Mouse (Mus musculus) adrenal gland, postnatal 4 days (tissue): Measurements from ENCODE around the gene Ltbp4. TPM values are rescaled to one million over a fixed set of nuclear protein-coding genes. Genes with fewer than 3 reads are reported as not detected.

Experiments used
- DNase-seq, 2 experiments: peaks; one replicate each; pipeline ENCODE4 v3.0.0; 2021 to 2022; ENCODE audit warnings: low spot score in 2 of 2, mixed read lengths in 2 of 2
- long read RNA-seq, 2 experiments: library from polyadenylated mRNA; stranded (forward); transcript quantifications; one replicate each; pipeline ENCODE4 v2.0.0; 2021
- total RNA-seq, 2 experiments: library from RNA; stranded (reverse); gene quantifications; 2 replicates each; pipeline ENCODE4 v1.2.3; 2021

The Ltbp4 gene
- 100 to 1,000 TPM in 1 of 2 experiments, 10 to 100 TPM in 1; 95.4 to 102 TPM for total RNA-seq
- long read RNA-seq, experiment 1, full-length matches to known transcripts: 43 of 83 reads
- long read RNA-seq, experiment 1, partial matches to known transcripts: 31 of 83 reads
- long read RNA-seq, experiment 1, other reads (novel, unspliced or antisense): 9 of 83 reads
- long read RNA-seq, experiment 2, full-length matches to known transcripts: 26 of 94 reads
- long read RNA-seq, experiment 2, partial matches to known transcripts: 58 of 94 reads
- long read RNA-seq, experiment 2, other reads (novel, unspliced or antisense): 10 of 94 reads

DNA sequence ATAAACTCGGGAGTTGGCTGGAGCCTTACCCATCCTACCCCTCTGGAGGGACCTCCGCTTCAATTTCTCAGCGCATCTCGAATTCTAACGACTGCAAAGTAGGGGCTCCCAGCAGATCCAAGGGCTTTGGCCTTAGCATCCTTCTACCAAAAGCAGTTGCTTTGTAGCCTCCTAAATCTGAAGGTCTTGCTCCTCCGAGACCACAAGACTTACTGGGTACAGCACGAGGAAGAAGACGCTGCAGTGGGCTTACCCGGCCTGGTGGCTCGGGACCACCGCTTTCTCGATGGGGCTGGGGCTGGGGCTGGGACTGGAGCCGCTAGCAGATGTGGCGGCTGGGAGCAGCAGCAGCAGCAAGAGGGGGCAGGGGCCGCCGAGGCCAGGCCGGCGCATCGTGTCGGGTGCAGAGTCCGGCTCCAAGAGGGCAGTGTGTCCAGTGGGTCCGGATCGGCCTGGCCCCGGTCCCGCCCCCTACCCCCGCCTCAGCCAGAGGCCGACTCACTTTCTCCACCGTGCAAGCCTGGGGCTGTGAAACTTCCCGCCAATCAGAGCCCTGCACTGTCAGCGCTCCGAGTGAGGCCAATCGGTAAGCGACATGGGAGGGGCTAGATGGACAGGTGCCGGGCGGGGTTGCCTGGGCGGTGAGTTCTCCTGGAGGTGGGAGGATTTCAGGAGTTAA is at the start of gene Ltbp4:
TSS of gene Ltbp4 (minus strand) at position 518 of the 679 bp plus-strand sequence.
- DNase-seq: no peak

DNA sequence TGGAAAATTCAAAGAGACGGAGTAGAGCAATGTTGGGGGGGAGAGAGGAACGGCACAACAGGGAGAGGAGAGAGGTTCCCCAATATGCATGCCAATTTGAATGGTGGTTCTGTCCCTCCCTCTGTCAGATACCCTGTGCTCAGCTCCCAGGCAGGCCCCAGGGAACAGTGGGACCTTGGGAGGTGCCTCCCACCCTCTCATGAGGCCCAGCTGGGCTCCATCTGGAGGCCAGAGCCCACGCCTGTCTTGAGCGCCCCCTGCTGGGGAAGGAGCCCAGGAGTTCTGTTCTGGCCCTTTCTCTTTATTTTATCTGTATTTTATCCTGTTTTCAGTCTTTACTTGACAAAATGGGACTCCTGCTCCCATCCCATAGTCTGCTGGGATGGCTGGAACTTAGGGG is 47.2 kb upstream of the Ltbp4 start:
- no peak for DNase-seq

DNA sequence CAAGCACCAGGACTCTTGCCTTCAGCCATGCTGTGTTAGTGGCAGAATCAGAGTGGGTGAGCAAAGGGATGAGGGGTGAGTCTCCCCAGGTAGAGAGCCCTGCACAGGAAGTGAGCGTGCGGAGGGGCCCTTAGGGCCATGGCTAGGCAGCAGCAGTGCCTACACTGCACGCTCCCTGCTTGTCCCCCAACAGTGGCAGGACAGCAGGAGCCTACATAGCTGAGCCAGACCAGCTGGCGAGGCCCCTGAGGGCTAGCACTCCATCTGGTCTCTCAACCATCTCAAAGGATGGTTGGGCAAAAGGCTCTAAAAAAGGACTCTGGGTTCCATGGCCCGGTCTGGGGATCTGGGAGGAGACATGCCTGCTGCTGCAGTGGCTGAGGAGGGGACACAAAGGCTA is 46.6 kb upstream of the Ltbp4 start:
- no peak for DNase-seq

DNA sequence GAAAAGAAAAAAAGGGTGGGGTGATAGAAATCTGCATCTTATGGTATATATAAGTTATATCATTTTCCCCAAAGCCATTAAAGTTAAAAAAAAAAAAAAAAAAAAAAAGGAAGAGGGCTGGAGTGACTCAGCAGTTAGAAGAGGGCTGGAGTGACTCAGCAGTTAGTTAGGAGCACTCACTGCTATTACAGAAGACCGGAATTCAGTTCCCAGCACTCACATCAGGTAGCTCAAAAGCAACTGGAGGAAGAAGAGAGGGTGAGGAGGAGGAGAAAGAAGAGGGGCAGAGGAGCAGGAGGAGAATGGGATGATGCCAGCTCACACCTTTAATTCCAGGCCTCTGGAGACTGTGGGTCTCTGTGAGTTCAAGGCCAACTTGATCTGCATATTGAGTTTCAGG is 45.7 kb upstream of the Ltbp4 start:
- no peak for DNase-seq

DNA sequence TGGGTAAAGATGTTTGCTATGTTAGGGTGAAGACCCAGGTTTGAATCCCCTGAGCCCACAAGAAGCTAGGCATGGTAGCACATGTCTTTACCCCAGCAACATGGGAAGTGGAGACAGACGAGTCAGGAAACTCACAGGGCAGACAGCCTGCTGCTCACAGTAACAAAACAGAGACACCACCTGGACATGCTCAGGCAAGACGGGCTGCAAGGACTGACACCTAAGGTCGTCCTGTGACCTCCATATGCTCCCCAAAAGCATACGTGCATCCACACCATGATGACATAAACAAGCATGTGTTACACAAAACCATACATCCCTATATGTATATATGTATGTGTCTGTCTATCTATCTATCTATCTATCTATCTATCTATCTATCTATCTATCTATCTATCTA is 44.1 kb upstream of the Ltbp4 start:
- no peak for DNase-seq

DNA sequence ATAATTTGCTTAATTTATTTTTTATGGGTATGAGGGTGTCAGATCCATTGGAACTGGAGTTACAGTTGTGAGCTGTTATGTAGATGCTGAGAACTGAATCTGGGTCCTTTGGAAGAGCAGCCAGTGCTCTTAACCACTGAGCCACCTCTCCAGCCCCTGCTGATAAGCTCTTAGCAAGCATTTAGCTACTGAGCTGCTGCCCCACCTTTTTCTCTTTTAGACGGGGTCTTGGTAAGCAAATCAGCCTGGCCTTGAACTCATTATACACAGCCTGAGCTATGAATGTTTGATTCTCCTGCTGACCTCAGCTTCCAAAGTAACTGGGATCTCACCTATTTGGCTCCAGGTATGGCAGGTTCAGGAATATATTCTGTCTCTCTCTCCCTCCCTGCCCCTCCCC is 43.5 kb upstream of the Ltbp4 start:
- no peak for DNase-seq

DNA sequence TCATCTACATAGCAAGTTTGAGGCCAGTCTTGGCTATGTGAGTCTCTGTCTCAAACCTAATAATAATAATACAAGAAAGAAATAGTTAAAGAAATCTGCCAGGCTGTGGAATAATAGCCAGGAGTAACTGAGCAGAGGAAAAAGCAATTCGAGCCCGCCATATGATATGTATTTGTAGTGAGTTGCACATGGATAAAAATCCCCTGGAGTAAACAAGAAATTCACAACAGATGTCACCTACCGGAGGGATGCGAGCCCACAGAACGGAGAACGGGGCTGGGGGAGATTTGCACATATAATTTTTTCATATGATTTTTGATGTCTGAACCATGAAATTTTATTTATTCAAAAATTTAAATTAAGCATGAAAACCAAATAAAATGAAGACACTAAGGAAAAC is 42.3 kb upstream of the Ltbp4 start:
- no peak for DNase-seq

DNA sequence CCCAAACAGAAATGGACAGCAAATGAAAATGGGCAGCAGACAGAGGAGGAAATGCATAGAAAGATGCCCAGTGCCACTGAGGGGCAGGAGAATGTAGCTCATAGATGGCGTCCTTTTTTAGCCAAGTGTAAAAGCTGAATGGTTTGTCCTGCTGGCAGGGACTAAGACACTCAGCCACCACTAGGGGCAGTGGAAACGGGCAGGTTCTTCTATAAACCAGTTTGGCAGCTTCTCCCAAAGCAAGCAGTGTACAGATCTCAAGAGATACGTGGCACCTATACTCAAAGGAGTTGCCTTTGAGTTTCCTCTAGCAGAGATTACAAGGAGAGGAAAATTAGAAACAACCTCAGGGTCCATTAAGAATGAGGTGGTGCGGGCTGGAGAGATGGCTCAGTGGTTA is 40.9 kb upstream of the Ltbp4 start:
- DNase-seq: no peak

DNA sequence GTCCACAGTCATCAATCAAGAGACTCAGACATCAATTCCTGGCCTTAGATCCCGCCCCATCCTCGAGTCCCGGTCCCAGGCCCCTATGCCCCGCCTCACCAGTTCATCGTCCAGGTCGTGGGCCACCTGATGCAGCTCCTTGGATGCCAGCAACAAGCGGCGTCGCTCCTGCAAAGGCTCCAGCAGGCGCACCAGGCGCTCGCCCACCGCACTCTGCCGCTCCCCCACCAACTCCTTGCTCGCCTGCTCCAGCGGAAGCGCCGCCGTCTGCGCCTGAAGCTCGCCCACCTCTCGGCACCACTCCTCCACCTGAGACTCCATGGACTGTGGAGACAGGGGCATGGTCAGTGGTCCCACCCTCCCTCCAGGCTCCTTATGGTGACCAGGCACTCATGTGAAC is 37.8 kb upstream of the Ltbp4 start:
- DNase-seq: no peak

DNA sequence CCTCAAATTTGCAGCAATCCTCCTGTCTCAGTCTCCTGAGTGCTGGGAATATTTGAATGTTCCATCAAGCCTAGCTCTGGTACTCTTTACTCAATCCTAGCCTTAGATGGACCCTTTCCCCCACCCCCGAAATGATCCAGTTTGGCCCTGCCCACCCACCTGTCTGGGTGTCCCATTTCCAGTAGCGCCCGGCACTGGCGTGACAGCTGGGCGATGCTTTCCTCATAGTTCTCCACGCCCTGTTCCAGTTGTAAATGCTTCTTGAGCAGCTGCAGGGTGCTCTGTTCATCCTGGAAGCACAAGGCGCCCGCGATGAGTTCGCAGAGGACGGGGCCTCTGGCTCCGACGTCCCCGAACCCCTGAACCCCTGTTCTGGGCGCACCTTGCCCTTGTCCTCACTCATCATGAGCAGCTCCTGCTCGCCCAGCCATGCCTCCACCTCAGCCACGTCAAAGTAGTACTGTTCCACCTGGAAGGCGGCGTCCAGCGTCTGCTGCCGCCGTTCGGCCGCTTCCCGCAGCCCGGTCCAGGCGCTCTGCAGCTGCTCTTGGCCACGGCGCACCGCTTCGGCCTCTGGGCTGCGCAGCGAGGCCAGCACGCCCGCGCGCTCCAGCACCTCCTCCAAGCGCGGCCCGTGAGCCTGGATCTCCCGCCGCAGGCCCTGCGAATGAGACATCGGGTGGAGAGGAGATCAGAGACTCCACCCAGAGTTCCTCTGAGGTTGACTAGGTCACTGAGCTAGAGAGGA is 34.4 kb upstream of the Ltbp4 start:
- DNase-seq: no peak

DNA sequence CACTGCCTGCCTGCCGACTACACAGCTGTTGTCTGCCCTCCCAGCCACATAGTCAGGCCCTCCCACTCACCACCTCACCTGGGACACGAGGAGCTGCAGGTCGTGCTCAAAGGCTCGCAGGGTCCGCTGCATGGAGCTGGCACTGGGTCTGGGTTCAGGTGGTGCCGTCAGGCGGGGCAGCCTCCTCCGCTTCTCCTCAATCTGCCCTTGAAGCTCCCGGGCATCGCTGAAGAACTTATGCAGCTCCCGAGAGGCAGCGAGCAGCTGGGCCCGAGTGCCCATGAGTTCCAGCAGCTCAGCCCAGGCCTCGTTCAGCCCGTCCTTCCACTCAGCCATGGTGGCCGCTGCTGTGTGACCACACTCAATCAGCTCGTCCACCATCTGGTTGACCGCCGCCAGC is 31.6 kb upstream of the Ltbp4 start:
- DNase-seq: no peak

DNA sequence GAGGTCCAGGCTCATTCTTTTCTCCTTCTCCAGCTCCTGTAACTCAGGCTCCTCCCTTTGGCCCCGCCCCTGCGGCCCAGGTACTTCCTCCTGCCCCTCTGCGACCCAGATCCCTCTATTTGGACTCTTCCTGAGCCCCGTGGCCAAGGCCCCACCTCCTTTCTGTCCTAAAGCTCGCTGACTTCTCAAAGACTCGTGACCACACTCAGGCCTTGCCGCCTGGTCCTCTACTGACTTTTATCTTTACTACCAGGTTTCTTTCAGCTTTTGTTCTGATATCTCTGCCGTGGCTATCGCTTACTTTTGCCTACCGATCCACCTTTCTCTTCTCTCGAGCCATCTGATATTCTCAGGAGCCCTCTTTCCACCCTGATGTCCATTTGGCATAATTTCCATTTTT is 30.5 kb upstream of the Ltbp4 start:
- no peak for DNase-seq

DNA sequence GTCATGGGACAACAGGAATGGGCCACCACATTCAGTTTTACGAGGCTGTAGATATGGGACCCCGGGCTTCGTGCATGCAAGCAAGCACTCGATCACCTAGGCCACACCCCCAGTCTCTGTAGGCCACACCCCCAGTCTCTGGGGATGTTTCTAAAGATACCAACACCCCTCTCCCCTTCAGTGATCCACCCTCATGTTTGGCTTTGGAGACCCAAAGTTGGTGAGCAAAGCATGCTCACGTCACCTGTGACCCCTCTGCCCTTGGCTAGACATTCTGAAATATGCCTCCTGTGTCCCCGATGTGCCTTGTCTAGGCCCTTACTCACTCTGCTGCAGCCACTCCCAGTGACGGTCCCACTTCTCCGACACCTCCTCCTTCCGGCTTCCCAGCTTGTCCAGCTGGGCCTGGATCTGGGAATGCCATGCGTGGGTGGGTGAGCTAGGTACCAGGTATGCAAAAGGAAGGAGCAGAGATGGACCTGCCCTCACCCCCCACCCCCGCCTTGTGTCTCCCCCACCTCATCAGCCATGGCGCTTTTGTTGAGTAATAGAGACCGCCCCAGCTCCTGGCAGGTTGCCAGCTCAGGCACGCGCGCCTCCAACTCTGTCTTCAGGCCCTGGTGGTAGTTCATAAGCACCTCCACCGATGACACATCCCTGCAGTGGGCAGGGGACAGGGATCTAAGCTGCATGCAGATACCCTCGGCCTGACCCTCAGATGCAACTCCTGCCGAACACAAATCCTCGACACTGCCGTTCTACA is 28.8 kb upstream of the Ltbp4 start:
- no peak for DNase-seq

DNA sequence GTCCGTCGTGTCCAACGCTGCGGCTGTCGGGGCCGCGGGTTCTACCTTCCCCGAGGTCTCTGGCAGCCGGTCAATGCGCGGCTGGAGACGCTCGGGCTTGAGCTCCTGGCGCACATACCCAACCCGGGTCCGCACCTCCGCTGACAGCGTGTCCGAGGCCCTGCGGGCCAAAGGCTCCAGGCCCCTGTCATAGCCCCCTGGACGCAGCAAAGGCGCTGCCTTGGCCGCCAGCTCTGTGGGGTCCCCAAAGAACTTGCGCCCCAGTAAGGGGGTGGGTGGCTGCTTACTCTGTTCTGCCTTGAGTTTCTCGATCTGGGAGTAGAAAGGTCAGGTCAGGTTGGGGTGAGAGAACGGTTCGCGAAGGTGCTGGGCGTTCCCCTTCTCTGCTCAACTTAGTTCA is 26.9 kb upstream of the Ltbp4 start:
- no peak for DNase-seq

DNA sequence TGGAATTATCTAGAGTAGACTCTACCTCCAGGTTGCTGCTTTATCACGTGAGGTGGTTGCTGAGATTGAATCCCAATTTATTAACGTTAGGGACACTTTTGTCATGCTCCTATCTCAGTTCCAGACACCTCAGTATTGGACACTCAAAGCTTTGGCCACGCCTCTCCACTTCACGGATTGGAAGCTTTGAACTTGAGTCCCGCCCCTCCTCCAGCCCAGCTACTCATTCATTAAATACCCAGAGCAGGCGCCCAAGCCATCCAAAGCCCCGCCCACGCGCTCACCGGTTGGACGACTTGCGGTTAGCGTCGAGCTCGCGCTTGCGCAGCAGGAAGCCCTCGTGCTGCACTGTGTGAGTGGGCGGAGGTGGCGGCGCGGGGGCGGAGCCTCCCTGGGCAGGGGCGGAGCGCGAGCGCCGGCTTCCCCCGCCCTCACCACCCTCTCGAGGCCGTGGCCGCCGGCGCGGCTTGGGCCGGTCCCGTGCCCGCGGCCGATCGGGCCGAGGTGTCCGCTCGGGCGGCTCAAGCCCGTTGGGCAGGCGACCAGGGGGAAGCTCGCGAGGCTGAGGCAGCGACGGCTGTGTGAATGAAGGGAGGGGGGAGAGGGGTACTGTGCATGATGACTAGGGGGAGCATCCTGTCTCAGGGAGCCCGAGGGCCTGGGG is 23.9 kb upstream of the Ltbp4 start:
- peak; percentile 97 for DNase-seq

DNA sequence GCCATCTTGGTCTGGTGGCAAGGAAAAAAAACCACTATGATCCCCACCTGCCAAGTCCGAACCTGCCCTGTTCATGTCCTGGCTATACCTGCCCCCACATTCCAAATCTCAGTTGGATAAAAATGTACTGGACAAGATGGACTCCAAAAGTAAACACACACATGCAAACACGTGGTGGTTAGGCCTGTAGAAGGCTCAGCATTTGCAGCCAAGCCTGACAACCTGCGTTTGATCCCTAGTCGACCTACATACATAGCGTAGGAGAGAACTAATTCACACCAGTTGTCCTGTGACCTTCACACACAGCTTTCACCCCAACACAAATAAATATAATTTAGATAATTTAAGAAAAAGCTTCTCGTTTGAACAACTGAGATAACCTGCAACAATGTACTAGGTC is 23.3 kb upstream of the Ltbp4 start:
- no peak for DNase-seq

DNA sequence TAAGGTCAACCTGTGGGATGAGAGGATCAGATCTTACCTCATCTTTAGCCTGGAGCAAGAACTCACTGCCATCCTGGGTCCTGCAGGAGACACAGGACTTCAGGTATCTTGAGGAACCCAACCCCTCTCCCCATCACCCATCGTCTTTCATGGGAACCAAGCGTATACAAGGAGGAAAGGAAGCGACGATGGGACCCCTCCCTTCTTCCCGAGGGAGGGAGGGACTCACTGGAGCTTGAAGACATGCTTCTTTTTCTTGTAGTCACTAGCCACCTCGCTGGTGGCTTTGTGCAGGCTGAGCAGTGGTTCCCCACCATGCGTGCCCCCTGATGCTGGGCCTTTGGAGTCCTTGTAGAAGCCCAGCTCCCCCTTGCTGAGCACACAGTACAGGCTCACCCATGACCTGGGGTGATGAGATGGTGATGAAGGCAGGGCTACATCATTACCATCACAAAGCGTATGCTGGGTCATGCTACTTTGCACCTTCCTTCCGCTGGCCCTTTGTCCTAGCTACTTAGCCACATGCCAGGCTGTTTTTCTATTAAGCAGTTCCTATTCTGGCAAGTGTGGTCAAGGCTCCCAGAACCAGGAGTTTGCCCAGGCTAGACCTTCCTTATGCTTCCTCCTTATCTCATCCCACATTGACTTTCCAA is 22.3 kb upstream of the Ltbp4 start:
- no peak for DNase-seq

DNA sequence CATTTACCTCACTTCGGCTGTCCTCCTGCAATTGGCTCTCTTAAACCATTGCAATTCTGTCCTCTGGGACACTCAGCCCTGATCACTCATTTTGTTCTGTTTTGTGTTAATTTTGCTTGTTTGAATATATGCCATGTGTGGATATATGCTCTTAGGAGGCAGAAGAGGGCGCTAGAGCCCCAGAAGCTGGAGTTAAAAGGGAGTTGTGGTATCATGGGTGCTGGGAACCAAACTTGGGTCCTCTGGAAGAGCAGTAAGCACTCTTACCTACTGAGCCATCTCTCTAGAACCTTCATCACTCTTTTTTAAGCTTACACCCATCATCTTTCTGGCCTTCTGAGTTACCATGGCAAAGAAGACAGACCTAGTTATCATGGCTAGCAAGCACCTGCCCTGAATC is 21.7 kb upstream of the Ltbp4 start:
- DNase-seq: no peak

DNA sequence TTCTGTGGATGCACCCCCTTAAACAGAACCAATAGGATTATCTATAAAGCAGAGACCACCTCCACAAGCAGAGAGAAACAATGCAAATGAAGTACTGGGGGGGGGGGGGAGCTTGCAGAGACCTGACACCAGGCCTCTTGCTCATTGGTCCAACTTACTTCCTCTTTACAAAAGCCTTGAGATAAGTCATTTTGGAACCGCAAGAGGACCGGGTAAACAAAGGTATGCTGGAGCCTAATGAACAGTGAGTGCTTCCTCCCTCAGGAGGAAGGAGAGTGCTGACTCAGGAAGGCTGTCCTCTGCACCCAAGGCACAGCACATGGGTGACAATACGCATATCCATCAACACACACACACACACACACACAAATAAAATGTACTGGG is 20.1 kb upstream of the Ltbp4 start:
- no peak for DNase-seq

DNA sequence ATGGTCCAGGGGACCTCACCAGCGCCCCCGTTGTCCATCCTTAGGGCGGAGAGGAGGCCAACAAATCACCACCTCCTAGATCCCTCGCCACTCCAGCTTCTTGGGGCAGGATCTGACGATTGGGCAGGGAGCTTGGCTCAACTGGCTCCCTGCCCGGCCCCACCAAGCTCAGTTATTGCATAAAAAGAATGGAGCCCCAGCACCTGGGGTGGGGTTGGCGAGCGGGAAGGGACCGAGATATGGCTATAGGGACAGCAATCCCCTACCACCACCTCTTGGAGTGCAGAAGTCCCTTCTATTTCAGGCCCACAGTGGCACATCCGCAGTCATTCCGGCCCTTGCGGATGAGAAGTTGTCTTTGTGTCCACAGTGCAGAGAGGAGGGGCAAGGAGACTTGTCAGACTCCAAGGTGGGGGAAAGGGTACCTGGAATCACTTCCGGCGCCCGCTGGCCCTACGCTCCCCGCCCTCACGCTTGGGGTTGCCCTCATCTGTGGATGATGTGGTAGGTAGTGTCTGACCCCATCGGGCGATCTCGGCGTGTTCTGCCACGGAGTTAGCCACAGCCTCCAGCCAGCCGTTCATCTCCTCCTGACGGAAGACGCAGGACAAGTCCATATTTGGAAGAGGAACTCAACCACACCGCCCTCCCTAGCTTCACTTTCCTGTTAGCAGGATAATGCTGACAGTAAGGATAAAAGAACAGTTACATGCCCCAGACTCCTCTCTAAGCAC is 19.5 kb upstream of the Ltbp4 start, which contains the start of gene Gm20479:
TSS of gene Gm20479 (minus strand) at position 559 of the 734 bp plus-strand sequence.
- DNase-seq: no peak
